ENCODE assay signal across 8 mouse cellular contexts in genomic region chr11:69559851-69560765, GRCm38 (mm10). TPM values are rescaled to one million over a fixed set of nuclear protein-coding genes. Genes with fewer than 3 reads are reported as not detected.
DNase-seq lines count a peak whose midpoint lies in the region; ATAC-seq and TF ChIP-seq lines count a peak whose summit lies in the region.

Gene Efnb3 (minus strand): TSS chr11:69560205.

- ATAC-seq in lung, embryonic 14.5 days (ENCODE audit: insufficient read depth), result peak; percentile 50
- peak; percentile 67 for ATAC-seq in embryonic facial prominence, embryonic 13.5 days (ENCODE audit: insufficient number of reproducible peaks, insufficient read depth, low FRiP score, low TSS enrichment, low read depth)
- peak; percentile 51 for ATAC-seq in neural tube, embryonic 13.5 days (ENCODE audit: low read depth)
- ATAC-seq in inflammation-experienced regulatory T-cells, adult 6 months, result no peak

- H3K4me1 ChIP-seq in lung, embryonic 14.5 days (ENCODE audit: insufficient read depth), result peaks cover 9% of the 10 kb centered on the region; the same call in 1 of the 2 replicates
- H3K4me1 ChIP-seq in embryonic facial prominence, embryonic 13.5 days, result peaks cover 54% of the 10 kb centered on the region
- peaks cover 99% of the 10 kb centered on the region for H3K4me1 ChIP-seq in limb, embryonic 10.5 days
- H3K4me1 ChIP-seq in neural tube, embryonic 13.5 days (replicated peaks), result peaks cover 60% of the 10 kb centered on the region

- no peaks in the 10 kb centered on the region for H3K27me3 ChIP-seq in lung, embryonic 14.5 days (ENCODE audit: insufficient read depth, low read length)
- H3K27me3 ChIP-seq in embryonic facial prominence, embryonic 13.5 days, result no peaks in the 10 kb centered on the region
- peaks cover 12% of the 10 kb centered on the region for H3K27me3 ChIP-seq in limb, embryonic 10.5 days (ENCODE audit: low read depth, poor library complexity, severe bottlenecking)
- no peaks in the 10 kb centered on the region for H3K27me3 ChIP-seq in neural tube, embryonic 13.5 days

- under 1% methylated on average over 58 of the region's 59 CpGs for WGBS in lung, embryonic 14.5 days
- under 1% methylated on average over 57 of the region's 59 CpGs for WGBS in embryonic facial prominence, embryonic 13.5 days
- WGBS in limb, embryonic 10.5 days, result under 1% methylated on average over 51 of the region's 59 CpGs
- WGBS in neural tube, embryonic 13.5 days, result 1% methylated on average over 58 of the region's 59 CpGs

- H3K27ac ChIP-seq in lung, embryonic 14.5 days (ENCODE audit: low read depth), result no peak within 1 kb of the TSS; the same call in 1 of the 2 replicates
- peak within 1 kb of the TSS; percentile 85 for H3K27ac ChIP-seq in embryonic facial prominence, embryonic 13.5 days
- peak within 1 kb of the TSS; percentile 97 for H3K27ac ChIP-seq in limb, embryonic 10.5 days
- peak within 1 kb of the TSS; percentile 87 for H3K27ac ChIP-seq in neural tube, embryonic 13.5 days (replicated peaks)

- H3K36me3 ChIP-seq in lung, embryonic 14.5 days (ENCODE audit: insufficient read depth), result peaks cover 29% of the 10 kb centered on the region
- H3K36me3 ChIP-seq in embryonic facial prominence, embryonic 13.5 days, result peaks cover 46% of the 10 kb centered on the region
- H3K36me3 ChIP-seq in limb, embryonic 10.5 days, result peaks cover 54% of the 10 kb centered on the region
- H3K36me3 ChIP-seq in neural tube, embryonic 13.5 days, result peaks cover 43% of the 10 kb centered on the region

- H3K9ac ChIP-seq in lung, embryonic 14.5 days, result peak within 1 kb of the TSS; percentile 85
- H3K9ac ChIP-seq in embryonic facial prominence, embryonic 13.5 days, result peak within 1 kb of the TSS; percentile 93
- peak within 1 kb of the TSS; percentile 99 for H3K9ac ChIP-seq in neural tube, embryonic 13.5 days

- H3K4me3 ChIP-seq in lung, embryonic 14.5 days (ENCODE audit: low read depth, low read length), result peak within 1 kb of the TSS; percentile 59
- H3K4me3 ChIP-seq in embryonic facial prominence, embryonic 13.5 days, result peak within 1 kb of the TSS; percentile 72
- H3K4me3 ChIP-seq in limb, embryonic 10.5 days, result peak within 1 kb of the TSS; percentile 92
- H3K4me3 ChIP-seq in neural tube, embryonic 13.5 days, result peak within 1 kb of the TSS; percentile 87

- H3K9me3 ChIP-seq in lung, embryonic 14.5 days (ENCODE audit: low read depth, low read length), result no peaks in the 10 kb centered on the region
- no peaks in the 10 kb centered on the region for H3K9me3 ChIP-seq in embryonic facial prominence, embryonic 13.5 days
- H3K9me3 ChIP-seq in limb, embryonic 10.5 days (replicated peaks), result no peaks in the 10 kb centered on the region
- H3K9me3 ChIP-seq in neural tube, embryonic 13.5 days, result no peaks in the 10 kb centered on the region

- DNase-seq in lung, embryonic 14.5 days, result peak; percentile 76
- DNase-seq in lung, postnatal 25 days (ENCODE audit: low spot score), result no peak
- DNase-seq in heart, postnatal 36 days, result peak in 1 of 2 experiments; percentile 12
- DNase-seq in limb, embryonic 10.5 days (ENCODE audit: low spot score), result peak; percentile 89
- no peak for DNase-seq in urinary bladder, postnatal 10 days (ENCODE audit: low spot score)

- no peak for TF ChIP-seq CTCF in lung, embryonic 14.5 days (IDR thresholded peaks at IDR 0.05; ENCODE audit: low read depth)

- H3K4me2 ChIP-seq in lung, embryonic 14.5 days, result peak within 1 kb of the TSS; percentile 99
- H3K4me2 ChIP-seq in embryonic facial prominence, embryonic 13.5 days, result peak within 1 kb of the TSS; percentile 92
- H3K4me2 ChIP-seq in neural tube, embryonic 13.5 days, result peak within 1 kb of the TSS; percentile 97

- intact Hi-C loops in heart, postnatal 36 days (cut with DNase I), result no loop called here

RNA-seq across cellular contexts. Expression of gene Efnb3, which starts in this region (rescaled TPM):
- polyA plus RNA-seq in lung, embryonic 14.5 days (2014; fragmentation: Nextera tagmentation; extraction: Ambion mirVana), result 2.8 and 3.3 TPM in 2 replicates
- polyA plus RNA-seq in embryonic facial prominence, embryonic 13.5 days (2015; fragmentation: Nextera tagmentation; extraction: Ambion mirVana), result 43.4 and 46.3 TPM in 2 replicates
- 10 to 100 TPM; 77.4 to 98.0 TPM for total RNA-seq in heart, postnatal 36 days (2021)
- polyA plus RNA-seq in limb, embryonic 10.5 days (2016; fragmentation: Nextera tagmentation; extraction: Ambion mirVana), result 44.2 and 55.2 TPM in 2 replicates
- polyA plus RNA-seq in neural tube, embryonic 13.5 days (2015; fragmentation: Nextera tagmentation; extraction: Ambion mirVana), result 68.1 and 72.0 TPM in 2 replicates
- polyA plus RNA-seq in inflammation-experienced regulatory T-cells, adult 6 months (2017; shearing (Covaris generic)), result under 1 TPM in 2 of 3 experiments, not detected in 1; 0.11 to 0.22 TPM

Comparison
In these comparisons a context has a peak if more than half of its experiments do, and no peak if none do; other contexts are left out.
1. RNA of gene Efnb3 (polyA plus RNA-seq): 68.1 to 72.0 TPM in neural tube, embryonic 13.5 days, 44.2 to 55.2 TPM in limb, embryonic 10.5 days and 43.4 to 46.3 TPM in embryonic facial prominence, embryonic 13.5 days; 2.8 to 3.3 TPM in lung, embryonic 14.5 days and 0.11 to 0.22 TPM in inflammation-experienced regulatory T-cells, adult 6 months; every median in the first group is over 10 times any median in the second.
2. DNase-seq: peak in lung, embryonic 14.5 days (single experiment) and limb, embryonic 10.5 days (single experiment); none in lung, postnatal 25 days (single experiment) and urinary bladder, postnatal 10 days (single experiment).
3. Peak in every context shown above with its lines, with median percentiles within 50 percentile points of each other: H3K4me2 ChIP-seq, H3K4me3 ChIP-seq and H3K9ac ChIP-seq.